Mouse (Mus musculus): Measurements from ENCODE around the gene Arhgap22.

Gene Arhgap22

DNA sequence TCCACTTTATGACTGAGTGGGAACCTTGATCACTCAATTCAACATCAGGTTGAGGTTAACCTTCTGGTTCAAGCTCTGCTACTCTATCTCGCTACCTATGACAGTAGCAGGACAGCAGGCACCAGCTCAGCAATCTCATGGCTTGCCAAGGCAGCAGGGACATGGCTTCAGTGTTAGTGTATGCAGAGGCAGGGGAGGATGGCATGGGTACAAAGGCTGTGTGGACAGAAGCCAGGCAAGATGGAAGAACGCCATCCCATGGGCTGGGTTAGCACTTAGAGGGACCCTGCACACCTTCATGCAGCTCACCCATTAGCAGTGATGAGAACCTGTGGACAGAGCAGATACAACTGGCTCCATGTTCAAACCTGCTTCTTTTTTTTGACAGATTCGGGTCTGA, 163.4 kb downstream of the Arhgap22 start:
- DNase-seq, result no peak

- DNase-seq, result no peak
Observed at GRCm38 (mm10) chr14:33378723-33379122, 164.9 kb downstream of the Arhgap22 start.

DNA sequence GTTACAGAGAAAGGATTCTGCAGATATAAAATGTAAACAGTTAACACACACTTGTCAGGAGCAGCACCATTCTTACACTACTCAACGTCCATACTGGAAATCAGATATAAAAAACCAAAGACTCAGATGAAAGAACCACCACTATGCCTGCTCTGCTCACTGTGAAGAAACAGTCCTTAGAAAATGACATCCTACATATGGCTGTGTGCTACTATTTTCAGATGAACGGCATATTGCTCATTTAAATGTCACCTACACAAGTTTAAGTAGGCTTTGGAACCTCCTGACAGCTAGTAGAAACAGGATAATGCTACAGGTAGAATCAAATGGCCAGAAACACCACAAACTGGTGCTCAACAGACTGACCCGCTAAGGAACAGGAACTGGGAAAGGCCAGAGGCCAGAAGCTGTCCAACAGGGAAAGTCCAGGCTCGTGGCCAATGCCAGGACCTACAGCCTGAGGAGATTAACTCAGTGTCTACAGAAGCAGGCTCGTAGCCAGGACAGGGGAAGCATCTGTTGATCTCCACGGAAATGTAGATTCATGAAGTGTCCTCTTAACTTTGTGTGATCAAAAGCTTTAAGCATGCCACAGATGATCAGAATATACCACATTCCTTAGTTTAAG, 167.1 kb downstream of the Arhgap22 start:
- no peak for DNase-seq

DNA sequence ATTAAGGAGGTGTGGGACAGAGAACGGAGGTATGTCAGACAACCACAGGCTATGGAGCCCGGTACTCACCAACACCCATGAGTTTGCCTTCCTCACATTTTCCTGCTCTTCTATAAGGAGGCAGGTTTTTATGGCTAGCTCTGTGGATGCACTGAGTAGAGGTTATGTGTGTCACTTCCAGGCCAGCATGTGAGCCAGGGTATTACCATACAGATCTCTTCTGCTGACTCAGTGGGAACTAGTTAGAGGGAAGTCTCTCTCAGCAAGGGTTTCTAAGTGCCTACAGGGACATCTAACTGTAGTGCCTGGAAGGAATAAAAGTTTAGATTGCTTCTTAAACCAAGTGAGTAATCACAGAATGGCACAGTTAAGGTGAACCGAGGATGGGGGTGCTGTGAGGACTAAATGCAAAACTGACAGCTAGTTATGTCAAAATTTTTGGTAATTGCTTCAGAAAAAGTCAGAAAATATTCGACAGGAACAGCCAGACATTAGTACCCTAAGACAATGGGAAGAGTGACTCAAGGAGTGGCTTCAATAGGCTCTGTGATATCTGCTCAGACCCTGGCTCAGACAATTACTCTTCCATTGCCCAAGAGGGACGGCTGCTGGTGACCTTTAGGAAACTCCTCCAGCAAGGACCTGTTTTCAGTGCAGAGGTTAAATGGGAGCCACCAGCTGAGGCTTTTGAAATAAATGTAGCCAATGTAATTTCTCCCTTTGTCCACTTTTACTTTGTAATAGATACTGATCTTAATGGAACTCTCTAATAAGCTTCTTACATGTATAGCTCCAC, 184.4 kb downstream of the Arhgap22 start:
- DNase-seq, result no peak

DNA sequence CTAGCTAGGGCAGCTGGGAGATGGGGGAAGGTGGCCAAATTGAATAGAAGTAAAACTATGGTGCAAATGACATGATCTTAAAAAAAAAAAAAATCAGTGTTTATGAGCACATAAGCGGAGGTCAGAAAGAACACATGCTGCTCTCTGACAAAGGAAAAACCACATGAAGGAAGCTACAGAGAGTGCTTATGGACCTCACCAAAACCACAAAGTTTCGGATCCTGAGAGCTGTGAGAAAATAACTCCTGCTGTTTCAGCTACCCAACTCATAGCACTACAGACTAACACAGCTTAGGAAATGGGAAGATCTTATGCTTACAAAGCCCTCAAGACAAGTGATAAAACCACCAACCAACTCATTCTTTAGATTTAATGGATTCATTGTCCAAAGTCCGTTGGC, 186.2 kb downstream of the Arhgap22 start:
- DNase-seq, result no peak

- no peak for DNase-seq
Observed at GRCm38 (mm10) chr14:33402331-33402730, 188.5 kb downstream of the Arhgap22 start.

GRCm38 (mm10) chr14:33415746-33416145, 201.9 kb downstream of the Arhgap22 start:
- no peak for DNase-seq

DNA sequence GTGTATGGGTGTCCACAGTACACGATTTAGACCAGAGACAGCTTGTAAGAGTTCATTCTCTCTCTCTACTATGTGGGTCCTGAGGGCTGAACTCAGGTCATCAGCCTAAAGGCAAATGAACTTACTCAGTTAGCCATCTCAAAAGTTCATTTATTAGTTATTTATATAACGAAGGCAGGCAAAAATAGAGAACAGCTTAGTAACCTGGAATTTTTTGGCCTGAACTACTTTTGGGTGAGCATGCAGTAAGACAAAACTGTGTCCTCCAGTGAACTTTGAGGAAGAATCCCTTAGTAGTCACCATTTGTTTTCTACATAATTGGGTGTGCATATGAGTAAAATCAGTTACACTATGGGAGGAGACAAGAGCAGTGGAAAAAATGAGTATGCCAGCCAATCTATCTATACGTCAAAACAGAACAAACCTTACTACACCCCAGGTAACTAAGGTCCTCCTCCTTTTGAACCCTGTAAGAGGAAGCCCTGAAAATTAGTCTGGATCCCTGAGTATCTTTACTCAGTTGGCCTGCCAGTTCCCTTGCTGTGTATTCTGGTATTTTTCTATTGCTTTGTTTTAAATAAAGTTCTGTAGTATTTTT, 204.6 kb downstream of the Arhgap22 start:
- no peak for DNase-seq
